Mouse (Mus musculus): ENCODE results near the gene Has1. TPM values are rescaled to one million over a fixed set of nuclear protein-coding genes. Genes with fewer than 3 reads are reported as not detected.
A peak's percentile ranks its signal among the peaks of the same experiment; 100 is the strongest.

Gene Has1
- polyA plus RNA-seq, 1 experiment from 2014 or later, result 0.28 TPM

- H3K27ac ChIP-seq, result no peak overlapping the region
- 85% methylated on average over 6 of the region's 6 CpGs for WGBS
- H3K4me3 ChIP-seq (replicated peaks; ENCODE audit: low read depth, low read length), result no peak overlapping the region
- H3K9ac ChIP-seq (ENCODE audit: low read depth, low read length), result no peak overlapping the region
- no peaks in the 10 kb centered on the region for H3K9me3 ChIP-seq (replicated peaks; ENCODE audit: low read length)
- H3K4me2 ChIP-seq (ENCODE audit: low read length), result no peak overlapping the region
- no peak for ATAC-seq (replicated peaks; ENCODE audit: low FRiP score, low read depth)
- H3K27me3 ChIP-seq (ENCODE audit: insufficient read depth, low read length), result no peaks in the 10 kb centered on the region
- H3K4me1 ChIP-seq (replicated peaks; ENCODE audit: insufficient read depth, low read length), result peaks cover 6% of the 10 kb centered on the region; the same call in 1 of the 2 replicates
- no peaks in the 10 kb centered on the region for H3K36me3 ChIP-seq (ENCODE audit: insufficient read depth, low read length)
- DNase-seq (ENCODE audit: low spot score), result no peak
- TF ChIP-seq CTCF (IDR thresholded peaks at IDR 0.05; ENCODE audit: low read depth), result no peak
These were observed 31.2 kb downstream of the Has1 start for GRCm38 (mm10) chr17:17823612-17824336.

- no peak for ATAC-seq (replicated peaks; ENCODE audit: low FRiP score, low read depth)
- Histone ChIP-seq H3K4me3 (replicated peaks; ENCODE audit: low read depth, low read length) (no peak overlapping the region), H3K9ac (ENCODE audit: low read depth, low read length) (no peak overlapping the region), H3K27ac (no peak overlapping the region), H3K9me3 (replicated peaks; ENCODE audit: low read length) (no peaks in the 10 kb centered on the region), H3K4me2 (ENCODE audit: low read length) (no peak overlapping the region), H3K36me3 (ENCODE audit: insufficient read depth, low read length) (no peaks in the 10 kb centered on the region), H3K4me1 (replicated peaks; ENCODE audit: insufficient read depth, low read length) (0 out of 2 replicates have a peak, but pooled peaks cover 3% of the 10 kb centered on the region), H3K27me3 (ENCODE audit: insufficient read depth, low read length) (no peaks in the 10 kb centered on the region; the same call in 1 of the 2 replicates)
- DNase-seq (ENCODE audit: low spot score), result no peak
- TF ChIP-seq CTCF (IDR thresholded peaks at IDR 0.05; ENCODE audit: low read depth), result no peak
- 63% methylated on average over 2 of the region's 2 CpGs for WGBS
These were observed 59.5 kb downstream of the Has1 start for GRCm38 (mm10) chr17:17795527-17795926.

MicroRNA genes within 50 kb of the gene (microRNA counts, 519-probe panel; counts per million panel counts)
- microRNA mmu-let-7e (7,034 counts per million, percentile 94 among the panel's probes with 10 or more counts), microRNA mmu-miR-125a-3p (3,284 counts per million, percentile 71 among the panel's probes with 10 or more counts), microRNA mmu-miR-125a-5p (7,397 counts per million, percentile 96 among the panel's probes with 10 or more counts), microRNA mmu-miR-99b (6,295 counts per million, percentile 92 among the panel's probes with 10 or more counts)

Small RNAs within 50 kb of the gene (microRNA-seq; reads per million reads assigned to microRNA genes)
- gene Gm25927 (not detected), gene Mir125a (3,786 reads per million, percentile 89 among the genes with 10 or more reads in this experiment), gene Mir99b (10,556 reads per million, percentile 94 among the genes with 10 or more reads in this experiment), gene Mirlet7e (not detected)

Other genes starting within 250 kb of the Has1 start
- 6.3 and 7.1 TPM in 2 replicates for gene Lnpep, start 230.2 kb downstream of the Has1 start, polyA plus RNA-seq (2015; fragmentation: Nextera tagmentation; extraction: Ambion mirVana)
- not detected in 2 replicates for gene Vmn2r90, start 151.5 kb downstream of the Has1 start, polyA plus RNA-seq (2015; fragmentation: Nextera tagmentation; extraction: Ambion mirVana)
- gene Spaca6, start 28.0 kb downstream of the Has1 start, polyA plus RNA-seq (2015; fragmentation: Nextera tagmentation; extraction: Ambion mirVana), result 14.4 and 18.5 TPM in 2 replicates
- gene Fpr1, start 28.7 kb upstream of the Has1 start, polyA plus RNA-seq (2015; fragmentation: Nextera tagmentation; extraction: Ambion mirVana), result 0.39 and 0.83 TPM in 2 replicates
- gene Fpr2, start 32.6 kb upstream of the Has1 start, polyA plus RNA-seq (2015; fragmentation: Nextera tagmentation; extraction: Ambion mirVana), result 0.37 and 0.80 TPM in 2 replicates
- gene Fpr3, start 32.6 kb upstream of the Has1 start, polyA plus RNA-seq (2015; fragmentation: Nextera tagmentation; extraction: Ambion mirVana), result not detected in 2 replicates
- not detected in 2 replicates for gene Fpr-rs4, start 166.5 kb upstream of the Has1 start, polyA plus RNA-seq (2015; fragmentation: Nextera tagmentation; extraction: Ambion mirVana)
- not detected in 2 replicates for gene Vmn2r124, start 194.2 kb upstream of the Has1 start, polyA plus RNA-seq (2015; fragmentation: Nextera tagmentation; extraction: Ambion mirVana)
- not detected in 2 replicates for gene Vmn2r91, start 229.8 kb upstream of the Has1 start, polyA plus RNA-seq (2015; fragmentation: Nextera tagmentation; extraction: Ambion mirVana)